Mouse (Mus musculus): ENCODE results near the gene 4931428L18Rik.

The 4931428L18Rik gene

DNA sequence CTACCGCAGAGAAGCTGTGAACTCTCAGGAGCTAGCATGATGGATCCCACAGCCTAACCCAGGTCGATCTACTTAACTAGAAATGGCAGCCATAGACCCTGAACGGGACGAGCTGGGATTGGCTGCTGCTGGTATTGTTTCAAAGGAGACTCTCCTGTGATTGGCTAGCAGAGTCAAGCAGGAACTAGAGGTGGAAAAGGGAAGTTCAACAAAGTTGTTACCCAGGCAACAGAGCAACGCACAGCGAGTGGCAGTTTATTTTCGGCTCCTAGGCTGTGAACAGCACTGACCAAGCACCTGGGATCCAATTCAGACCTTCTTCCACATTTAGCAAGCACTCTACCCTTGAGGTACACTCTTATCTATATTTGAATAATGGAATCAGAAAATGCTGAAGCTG lies at the start of gene 4931428L18Rik, which contains the start of gene Pih1d3:
TSS of gene 4931428L18Rik (minus strand) at position 121 of the 400 bp plus-strand sequence.
TSS of gene Pih1d3 (plus strand) at position 275 of the 400 bp plus-strand sequence.
- in situ Hi-C loops (cut with MboI, MseI): no loop called here

DNA sequence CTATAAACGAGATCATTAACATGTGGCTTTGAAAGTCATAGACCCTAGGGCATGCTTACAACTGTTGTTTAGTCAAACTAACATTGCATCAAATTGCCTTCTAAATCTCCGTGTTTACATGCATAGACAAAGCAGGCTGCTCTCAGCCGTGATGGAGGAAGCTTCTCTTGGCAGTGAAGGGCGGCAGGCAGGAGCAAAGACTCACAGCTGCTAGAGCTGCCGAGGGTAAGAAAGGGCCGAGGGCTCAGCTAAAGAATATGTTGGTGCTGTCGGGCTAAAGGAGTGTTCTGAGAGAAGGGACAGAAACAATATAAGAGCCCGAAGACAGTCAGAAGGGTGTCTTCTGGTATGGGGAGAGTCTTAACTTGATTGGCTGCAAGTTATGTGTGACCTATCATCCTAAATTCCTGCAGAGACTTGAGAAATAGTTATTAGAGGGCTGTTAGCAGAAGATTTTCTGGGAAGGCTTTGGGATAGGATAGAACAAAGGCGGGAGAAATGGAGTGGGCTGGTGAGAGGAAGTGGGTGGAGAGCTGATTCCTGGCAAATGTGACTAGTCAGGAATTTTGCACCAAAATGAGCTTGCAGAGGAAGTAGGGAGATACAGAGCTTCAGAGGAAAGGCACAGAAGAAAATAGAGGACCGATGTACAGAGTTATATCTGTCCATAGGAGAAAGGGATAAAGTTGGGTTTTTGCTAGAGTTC lies 37.9 kb upstream of the 4931428L18Rik start:
- in situ Hi-C loops (cut with MboI, MseI): no loop called here

DNA sequence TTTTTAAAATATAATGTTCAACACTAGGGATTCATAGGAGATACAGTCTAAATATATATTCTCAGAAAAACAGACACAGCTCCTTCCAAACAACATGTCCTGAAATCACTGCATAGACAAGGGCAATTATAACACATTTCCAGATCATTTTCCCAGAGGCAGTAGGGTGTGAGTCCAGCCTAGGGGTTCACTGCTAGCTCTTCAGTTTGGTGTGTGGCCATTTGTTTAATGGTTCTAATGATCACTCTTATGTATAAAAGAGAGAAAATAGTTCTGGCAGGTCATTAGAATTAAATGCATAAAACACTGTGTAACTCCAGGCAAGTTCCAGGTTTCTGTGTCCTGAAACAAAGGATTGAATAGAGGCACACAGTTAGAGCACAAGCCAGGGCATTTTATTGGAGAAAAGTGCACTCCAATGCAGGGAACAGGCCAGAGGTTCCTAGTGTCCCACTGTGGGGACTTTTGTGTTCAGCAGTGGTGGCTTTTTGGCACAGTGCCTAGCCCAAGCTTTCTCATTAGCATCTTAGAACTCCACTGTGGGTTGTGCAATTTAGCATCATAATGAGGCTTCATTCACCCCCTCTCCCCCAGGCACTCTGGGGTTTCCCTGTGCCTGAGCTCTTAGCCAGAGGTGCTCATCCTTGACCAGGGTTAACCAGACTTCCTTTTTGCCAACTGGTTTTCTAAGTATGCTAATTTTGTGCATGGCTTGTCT lies 11.0 kb upstream of the 4931428L18Rik start:
- in situ Hi-C loops (cut with MboI, MseI): no loop called here

DNA sequence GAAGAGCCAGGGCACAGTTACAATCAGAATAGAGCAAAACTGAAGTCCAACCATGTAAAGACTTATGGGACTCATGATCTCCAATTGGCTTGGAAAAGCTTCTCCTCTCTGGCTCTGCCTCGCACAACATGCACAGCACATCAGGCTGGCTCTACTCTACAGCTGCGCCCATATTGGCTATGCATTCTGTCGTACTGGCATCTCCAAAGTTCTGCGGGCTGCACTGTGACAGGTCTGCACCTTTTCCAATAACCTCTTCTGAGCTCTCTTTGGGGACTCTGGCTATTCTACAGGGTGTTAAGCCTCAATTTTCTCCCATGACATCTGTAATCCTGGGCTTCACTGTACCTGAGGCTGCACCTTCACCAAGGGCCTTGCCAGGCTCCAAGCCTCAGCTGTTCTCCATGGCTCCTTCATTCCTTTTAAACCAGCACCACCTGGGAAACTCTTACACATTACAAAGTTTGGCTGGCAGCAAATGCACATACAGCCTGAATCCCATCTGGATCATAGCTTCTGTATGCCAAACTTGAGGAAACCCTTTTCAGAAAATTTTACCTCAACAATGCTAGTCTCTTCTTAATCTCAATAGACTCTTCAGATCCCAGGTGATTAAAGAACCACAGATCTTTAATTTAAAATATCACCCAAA lies 1.8 kb downstream of the 4931428L18Rik start:
- in situ Hi-C loops (cut with MboI, MseI): no loop called here

DNA sequence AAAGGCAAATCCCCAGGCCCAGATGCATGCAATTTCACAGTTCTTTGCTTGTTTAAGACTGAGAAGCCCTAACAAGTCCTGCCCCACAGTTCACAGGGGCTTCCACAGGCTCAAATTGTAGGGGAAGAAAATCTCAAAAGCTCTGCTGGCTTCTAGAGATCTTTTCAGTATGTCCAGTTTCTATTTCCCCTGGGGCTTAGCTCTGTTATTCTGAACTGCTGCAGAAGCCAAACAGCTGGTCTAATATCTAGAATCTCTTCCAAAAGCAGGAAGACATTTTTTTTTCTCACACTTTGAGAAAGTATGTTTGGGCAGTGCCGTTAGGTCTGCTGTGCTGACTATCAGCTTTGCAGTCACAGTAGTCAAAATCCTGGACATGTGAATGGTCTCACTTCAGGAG lies 7.7 kb downstream of the 4931428L18Rik start:
- in situ Hi-C loops (cut with MboI, MseI): no loop called here

DNA sequence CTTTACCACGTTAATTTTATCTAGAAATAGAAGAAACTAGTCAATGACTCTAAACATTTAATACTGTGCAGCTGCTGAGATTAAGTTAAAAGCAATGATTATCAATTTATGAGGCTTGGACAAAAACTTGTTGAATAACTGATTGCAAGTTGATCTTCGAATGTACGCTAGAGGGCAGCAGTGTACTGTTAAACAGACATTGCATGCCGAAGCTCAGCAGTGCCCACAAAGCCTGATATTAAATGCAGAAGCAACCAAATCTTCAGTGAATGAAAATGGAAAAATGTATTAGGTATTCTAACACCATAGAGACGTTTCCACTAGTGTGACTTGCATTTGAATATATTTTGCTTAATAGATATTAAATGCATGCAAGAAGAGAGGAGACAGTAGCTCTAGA lies 12.3 kb downstream of the 4931428L18Rik start:
- in situ Hi-C loops (cut with MboI, MseI): no loop called here

DNA sequence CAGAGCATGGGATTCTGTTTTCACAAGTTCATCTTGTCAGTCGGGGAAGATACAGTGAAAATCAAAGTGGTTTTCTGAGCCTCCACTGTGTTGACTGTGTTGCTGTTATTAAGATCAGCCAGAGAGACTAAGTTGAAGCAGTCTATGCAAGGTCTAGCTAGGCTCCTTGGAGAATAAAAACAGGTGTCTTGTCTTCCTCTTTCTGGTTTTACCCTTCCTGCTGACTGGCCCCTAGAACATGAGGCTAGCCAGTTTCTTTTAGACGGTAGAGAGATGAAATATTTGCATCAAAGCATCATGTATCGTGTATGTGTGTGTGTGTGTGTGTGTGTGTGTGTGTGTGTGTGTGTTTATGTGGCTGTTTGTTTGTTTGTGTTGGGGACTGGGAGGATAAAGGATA lies 16.7 kb downstream of the 4931428L18Rik start:
- in situ Hi-C loops (cut with MboI, MseI): no loop called here

DNA sequence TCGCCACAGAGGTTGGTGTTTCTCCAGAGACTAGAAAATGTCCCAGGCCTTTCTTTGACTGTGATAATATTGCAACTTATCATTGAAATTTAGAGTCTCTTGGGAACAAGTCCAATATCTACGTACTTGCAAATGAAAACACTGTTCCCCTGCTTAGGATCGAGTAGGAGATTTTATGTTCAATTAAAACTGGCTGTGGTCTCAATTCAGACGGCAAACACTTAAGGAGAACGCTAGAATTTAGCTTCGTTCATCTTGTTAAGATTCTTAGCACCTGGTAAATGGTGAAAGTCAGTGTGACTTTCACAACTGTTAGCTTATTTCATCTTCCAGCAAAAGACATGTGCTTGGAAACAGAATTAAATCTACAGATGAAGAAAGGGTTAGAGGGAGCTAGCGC lies 17.1 kb downstream of the 4931428L18Rik start:
- in situ Hi-C loops (cut with MboI, MseI): no loop called here

DNA sequence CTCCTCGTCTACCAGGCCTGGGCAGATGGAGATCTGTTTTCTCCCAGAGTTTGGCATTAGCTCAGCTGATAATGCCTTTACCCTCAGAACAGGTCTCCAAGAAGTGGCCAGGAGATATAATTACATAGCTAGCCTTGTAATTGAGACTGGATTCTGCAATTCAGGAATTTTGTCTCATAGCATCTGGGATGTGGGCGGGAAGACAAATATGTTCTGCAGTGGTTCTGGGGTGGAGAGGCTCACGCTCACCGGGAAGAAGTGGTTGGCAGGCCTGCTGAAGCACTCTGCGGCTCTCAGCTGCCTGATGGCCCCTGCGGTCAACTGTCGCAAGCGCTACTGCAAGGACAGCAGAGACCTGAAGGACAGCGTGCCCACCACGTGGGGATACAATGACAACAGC lies 18.7 kb downstream of the 4931428L18Rik start:
- in situ Hi-C loops (cut with MboI, MseI): no loop called here

DNA sequence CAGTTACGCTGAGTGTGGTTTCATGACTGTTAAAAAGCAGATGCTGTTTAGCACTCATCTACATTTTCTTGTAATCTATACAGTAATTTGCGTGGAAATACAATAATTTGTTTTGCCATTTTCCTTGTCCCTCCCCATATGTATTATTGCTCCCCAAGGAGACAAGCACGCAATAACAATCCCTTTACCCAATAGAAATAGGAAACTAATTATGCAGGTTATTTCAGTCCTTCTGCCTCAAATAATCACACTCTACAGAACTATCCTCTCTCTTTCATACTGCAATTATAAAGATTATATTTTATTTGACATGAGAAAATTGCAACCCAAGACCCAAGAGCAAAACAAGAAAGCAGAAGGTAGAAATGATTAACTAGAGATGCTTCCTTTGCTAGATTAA lies 25.5 kb downstream of the 4931428L18Rik start:
- in situ Hi-C loops (cut with MboI, MseI): no loop called here

DNA sequence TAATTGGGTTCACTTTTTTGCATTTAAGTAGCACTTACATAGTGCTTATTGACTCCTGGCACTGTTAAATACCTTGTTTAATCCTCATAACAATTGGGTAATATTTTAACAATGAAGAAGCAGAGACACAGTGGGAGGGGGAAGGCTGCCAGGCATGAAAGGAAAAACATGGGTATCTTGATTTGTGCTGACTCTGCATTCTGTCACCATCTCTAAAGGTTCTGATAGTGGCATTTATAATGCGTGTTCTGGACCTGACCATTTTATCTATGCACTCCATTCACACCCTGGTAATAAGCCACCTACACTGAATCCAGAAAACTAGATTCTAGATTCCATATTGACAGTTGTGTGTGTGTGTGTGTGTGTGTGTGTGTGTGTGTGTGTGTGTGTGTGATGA lies 26.9 kb downstream of the 4931428L18Rik start:
- in situ Hi-C loops (cut with MboI, MseI): no loop called here

DNA sequence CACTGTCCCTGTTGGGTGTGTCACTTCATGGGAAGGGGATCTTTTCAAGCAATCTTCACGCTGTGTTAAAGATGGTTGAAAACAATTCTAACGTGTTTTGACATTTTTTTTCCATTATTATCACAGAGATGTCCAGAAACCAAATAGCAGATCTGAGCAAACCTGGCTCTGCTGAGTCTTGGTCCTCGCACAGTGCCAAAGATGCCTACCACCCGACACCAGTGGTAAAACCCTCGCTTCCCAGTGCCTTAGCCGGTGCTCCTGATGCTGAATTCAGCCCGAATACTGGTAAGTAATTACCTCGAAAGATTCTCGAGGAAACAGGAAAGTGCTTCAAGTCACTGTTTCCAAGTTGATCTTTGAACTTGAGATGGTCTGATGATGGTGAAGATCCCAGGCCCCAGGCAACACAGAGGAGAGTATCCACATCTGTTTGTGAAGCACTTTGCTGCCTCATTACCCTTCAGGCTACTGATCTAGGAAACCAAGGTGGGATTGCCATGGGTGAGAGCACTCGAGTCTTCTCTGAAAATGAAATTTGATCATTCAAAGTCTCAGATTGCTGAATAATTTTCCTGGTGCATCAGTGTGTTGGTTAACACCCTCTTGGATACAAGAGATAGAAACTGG lies 32.1 kb downstream of the 4931428L18Rik start:
- in situ Hi-C loops (cut with MboI, MseI): no loop called here

DNA sequence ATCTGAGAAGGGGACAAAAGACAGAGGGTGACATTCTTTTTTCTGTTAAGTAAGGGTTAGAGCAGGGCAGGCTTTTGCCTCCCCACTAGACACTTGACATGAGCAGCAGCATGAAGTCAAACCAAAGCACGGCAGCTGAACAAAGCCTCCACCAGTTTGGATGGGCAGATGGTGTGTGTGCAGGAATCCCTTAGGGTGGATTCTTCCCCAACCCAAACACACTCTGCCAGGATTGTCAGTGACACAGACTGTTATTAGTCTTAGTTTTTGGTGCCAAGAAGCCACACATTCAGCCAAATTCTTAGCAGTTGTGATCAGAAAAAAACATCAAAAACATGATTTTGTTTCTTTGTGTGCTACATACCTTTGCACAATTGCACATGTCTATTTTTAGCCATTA lies 44.2 kb downstream of the 4931428L18Rik start:
- in situ Hi-C loops (cut with MboI, MseI): no loop called here

DNA sequence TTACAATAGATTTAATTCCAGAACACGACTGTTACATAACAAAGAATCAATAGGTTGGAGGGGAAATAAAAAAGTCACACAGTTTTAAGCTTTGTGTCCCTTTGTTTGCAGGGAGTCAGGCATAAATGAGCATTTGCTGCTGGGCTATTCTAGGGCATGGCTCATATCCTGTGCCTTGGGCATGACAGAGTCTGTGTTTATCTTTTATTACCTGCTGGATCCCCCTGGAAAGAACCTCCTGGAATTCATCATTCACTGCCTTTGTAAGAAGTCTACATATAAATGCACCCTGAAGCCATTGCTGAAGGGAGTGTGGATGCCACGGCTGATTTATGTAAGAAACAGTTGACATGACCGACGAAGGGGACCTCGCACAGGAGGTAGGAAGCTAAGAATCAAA lies 46.4 kb downstream of the 4931428L18Rik start, which contains the start of gene Lgsn:
TSS of gene Lgsn (plus strand) at position 301 of the 400 bp plus-strand sequence.
- in situ Hi-C loops (cut with MboI, MseI): no loop called here

DNA sequence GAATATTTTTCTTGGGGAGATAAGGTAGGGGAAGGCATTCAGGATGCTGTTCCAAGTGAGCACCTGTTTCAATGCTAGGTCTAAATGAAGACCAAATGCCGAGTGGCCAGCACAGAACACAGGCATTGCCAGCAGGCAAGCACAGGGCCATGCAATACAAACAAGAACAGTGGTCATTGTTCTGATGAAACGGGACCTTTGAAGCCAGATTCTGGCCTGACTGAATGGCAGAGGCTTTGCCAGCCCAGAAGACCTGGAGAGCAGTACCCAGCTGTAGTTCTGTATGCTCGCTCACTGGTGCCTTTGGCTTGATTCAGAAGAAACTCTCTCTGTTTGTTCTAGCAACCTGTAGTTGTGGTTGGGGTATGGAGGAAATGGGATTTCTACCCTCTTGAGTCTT lies 47.1 kb downstream of the 4931428L18Rik start:
- in situ Hi-C loops (cut with MboI, MseI): no loop called here

DNA sequence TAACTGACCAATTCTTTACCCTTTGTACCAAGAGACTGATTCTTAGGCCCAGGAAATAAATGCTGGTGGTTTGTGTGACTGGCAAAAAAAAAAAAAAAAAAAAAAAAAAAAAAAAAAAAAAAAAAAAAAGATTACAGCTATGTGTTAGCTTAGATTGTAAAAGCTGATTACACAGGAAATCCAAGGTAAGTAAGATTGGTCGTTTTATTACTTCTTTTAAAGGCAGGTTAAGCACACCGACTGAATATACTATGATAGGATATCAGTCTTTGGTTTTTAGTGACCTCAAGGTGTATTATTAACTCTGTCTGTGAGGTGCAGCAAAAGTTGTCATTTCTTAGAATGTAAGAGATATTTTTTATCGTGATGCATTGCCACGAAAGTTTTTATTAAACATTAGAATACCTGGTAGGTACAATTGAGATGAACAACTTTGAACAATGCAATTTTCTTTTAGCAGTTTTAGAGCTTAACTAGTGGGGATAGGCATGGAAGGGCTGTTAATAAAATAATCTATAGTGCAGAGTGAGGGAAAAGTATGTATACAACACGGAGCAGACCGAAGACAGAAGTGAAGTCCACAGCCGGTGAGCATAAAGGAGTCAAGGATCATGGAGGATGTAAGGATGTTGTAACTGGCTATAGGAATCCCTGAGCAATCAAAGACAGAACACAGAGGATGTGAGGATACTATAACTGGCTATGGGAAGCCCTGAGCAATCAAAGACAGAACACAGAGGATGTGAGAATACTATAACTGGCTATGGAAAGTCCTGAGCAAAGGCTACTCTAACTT lies 57.0 kb downstream of the 4931428L18Rik start:
- in situ Hi-C loops (cut with MboI, MseI): no loop called here

DNA sequence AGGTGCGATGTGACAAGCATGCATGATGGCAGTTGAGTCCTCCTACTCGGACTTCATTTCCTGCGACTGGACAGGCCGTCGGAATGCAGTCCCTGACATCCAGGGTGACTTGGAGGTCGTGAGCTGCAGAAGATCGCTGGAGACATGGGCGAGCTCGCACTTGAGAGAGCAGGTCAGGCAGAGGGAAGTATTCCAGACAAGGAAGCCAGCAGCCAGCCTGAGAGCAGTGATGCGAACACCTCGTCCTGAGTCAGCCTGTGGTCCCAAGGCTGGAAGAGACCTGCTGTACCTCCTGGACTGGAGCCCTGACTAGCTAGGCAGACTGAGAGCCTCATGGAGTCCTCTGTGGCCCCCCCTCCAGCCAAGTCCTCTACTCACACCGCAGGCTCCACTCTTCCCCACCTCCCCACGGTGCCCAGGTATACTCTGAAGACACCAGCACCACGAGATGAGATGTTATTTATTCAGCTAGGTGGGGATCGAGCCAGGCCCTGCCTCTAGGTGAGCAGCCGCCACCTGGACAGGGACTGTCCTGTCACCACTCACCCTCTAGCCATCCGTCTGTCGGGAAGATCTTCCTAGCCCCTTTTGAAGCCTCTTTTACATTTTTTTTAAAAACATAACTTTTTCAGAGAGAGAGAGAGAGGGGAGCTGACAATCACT lies 57.8 kb downstream of the 4931428L18Rik start:
- in situ Hi-C loops (cut with MboI, MseI): no loop called here

DNA sequence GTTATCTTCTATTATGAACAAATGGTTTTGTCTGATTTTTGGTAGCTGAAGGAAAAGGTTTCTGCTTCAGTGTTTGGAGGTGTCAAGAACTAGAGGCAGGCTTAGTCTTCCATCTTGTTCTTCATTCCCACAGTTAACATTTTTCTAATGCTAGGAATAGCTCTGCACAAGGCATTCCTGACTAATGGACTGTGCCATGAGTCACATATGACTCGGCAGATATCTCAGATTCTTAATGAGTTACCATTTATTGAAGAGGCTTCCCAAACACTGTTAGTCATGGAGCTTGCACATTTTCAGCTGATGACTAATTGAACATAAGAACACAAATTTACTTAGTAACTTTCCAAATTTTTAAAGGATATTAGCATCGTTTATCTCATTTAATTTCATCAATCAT lies 65.6 kb downstream of the 4931428L18Rik start:
- in situ Hi-C loops (cut with MboI, MseI): no loop called here

DNA sequence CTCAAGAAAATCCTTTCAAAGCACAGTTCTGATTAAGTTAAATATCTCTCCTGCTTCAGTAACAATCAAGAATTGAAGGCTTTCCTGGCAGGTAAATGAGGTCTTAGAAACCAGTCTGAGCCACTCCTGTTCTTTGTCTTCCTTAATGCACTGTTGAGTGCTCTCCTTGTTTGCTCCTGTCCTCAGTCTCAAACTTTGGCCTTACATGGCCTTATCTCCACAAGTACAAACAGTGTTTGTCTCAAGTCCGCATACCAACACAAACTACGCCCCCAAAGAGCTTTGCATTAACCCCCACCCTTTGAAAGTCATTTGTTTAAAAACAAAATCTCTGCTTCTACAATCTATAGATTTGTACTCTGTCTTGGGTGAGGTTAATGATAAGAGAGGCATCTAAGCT lies 66.3 kb downstream of the 4931428L18Rik start:
- in situ Hi-C loops (cut with MboI, MseI): no loop called here

DNA sequence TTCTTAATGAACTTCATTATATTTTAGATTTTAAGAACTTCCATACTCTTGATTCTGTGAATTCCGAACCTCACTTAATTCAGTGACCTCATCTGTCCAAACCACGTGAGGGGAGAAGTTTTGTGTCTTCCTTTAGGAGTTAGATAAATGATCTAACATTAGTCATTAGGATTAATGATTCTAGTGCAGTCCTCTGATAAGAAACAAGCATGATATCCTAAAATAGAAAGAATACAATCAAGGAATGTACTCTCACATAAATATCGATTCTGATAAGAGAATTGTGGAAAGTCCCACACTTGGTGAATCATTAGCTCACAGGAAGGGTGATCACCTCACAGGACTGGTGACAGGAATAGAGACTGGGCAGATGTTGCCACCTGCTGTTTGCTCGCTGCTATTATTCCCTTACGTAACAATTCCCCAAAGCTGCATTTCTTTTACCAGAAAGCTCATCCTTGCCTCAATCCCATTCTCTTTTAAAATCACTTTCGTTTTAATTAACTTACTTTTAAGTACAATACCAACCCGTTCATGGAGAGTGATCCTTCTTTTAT lies 68.6 kb downstream of the 4931428L18Rik start:
- in situ Hi-C loops (cut with MboI, MseI): no loop called here
